Mouse (Mus musculus) left cerebral cortex, postnatal 25 days (tissue): Measurements from ENCODE around the gene Gkap1. TPM values are rescaled to one million over a fixed set of nuclear protein-coding genes. Genes with fewer than 3 reads are reported as not detected.

ENCODE experiments used
- DNase-seq, 2 experiments: peaks; one replicate each; pipeline ENCODE4 v3.0.0; 2022; ENCODE audit warnings: low spot score in 2 of 2, mixed read lengths in 1 of 2
- intact Hi-C: fragments of 180-260 bp; cut with DNase I; formaldehyde crosslinking; loops from one replicate; pipeline ENCODE4 v1.15.1; 2025
- total RNA-seq, 2 experiments: library from RNA; stranded (reverse); gene quantifications; 2 replicates each; pipeline ENCODE4 v1.2.3; 2021

The Gkap1 gene
- 10 to 100 TPM; 16.8 to 18.3 TPM for total RNA-seq

GRCm38 (mm10) chr13:58275599-58275998, at the start of gene Gkap1:
Gene Gkap1, minus strand, starts transcription at chr13:58275699.
- DNase-seq: no peak
- intact Hi-C loops: loop anchor here (10.0 kb wide), 1 partner anchor 91 kb away; no protein-coding TSS in a partner anchor

DNA sequence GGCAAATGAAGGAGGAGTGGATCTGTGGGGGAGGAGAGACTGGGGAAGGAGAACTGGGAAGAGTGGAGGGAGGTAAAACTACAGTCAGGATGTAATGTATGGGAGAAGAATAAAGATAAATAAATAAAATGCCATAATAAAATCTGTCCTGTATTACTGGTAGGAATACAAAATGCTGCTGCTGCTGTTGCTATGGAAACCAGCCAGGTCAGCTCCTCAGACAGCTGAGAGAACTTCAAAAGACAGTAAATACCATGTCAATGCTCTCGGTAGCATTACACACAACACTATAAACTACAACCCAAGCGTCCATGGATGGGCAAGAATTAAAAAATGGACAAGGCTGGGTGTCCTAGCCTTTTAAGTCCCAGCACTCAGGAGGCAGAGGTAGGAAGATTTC, 42.3 kb upstream of the Gkap1 start:
- intact Hi-C loops: no loop called here
- peak in 1 of 2 experiments; percentile 10 for DNase-seq

- intact Hi-C loops: no loop called here
- no peak for DNase-seq
Observed at GRCm38 (mm10) chr13:58314991-58315390, 39.5 kb upstream of the Gkap1 start.

- no peak for DNase-seq
- intact Hi-C loops: no loop called here
Observed at GRCm38 (mm10) chr13:58313758-58314157, 38.3 kb upstream of the Gkap1 start.

DNA sequence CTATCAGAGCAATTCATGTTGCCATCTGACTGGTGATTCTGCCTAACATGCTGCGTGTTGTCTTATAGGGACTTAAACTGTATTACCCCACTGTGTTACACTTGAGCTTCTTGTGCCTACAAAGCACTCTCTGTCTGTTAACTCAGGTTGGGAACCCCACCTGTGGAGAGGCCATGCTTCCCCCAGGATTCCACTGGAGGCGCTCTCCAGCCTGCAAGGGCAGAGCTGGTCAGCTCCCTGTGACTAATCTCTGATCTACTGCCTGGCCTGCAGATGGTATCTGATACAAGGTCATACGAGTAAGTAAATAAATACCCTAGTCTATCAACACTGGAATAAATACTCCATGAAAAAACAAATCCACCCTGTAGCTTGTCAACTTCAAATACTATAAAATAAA, 35.9 kb upstream of the Gkap1 start:
- intact Hi-C loops: no loop called here
- DNase-seq: no peak

DNA sequence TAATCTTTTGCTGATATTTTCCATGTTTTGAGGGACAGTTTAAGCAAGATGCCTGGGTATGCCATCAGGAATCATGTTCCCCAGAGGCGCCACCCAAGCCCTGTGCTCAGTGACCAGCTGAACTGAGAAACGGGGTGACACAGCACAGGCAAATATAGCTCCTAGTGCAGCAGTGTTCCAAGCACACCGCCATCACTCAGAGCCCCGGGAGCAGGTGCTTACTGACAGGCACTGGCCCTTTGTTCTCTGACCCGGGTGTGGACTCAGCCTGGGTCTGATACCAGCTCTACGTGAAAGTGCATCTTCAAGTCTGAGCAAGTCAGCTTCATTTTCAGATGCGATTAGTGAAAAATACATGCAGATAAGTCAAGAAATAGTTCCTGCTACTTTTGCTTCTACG, 34.0 kb upstream of the Gkap1 start:
- intact Hi-C loops: no loop called here
- DNase-seq: no peak

DNA sequence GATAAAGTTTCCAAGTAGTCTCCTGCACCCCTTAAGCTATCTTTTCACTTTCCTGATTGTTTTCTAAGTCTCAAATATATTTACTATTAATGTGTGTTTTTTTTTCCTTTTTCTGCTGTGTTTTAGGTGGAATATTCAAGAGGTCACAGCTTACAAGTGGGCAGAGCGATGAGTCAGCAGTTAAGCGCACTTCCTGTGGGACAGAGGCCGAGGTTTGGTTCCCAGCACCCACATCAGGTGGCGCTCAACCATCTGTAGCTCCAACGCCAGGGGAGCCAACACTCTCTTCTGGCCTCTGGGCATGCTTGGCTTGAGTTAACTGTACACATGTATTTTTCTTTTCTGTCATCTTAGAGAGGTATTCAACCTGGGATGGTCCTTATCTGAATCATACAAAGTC, 32.0 kb upstream of the Gkap1 start:
- no peak for DNase-seq

DNA sequence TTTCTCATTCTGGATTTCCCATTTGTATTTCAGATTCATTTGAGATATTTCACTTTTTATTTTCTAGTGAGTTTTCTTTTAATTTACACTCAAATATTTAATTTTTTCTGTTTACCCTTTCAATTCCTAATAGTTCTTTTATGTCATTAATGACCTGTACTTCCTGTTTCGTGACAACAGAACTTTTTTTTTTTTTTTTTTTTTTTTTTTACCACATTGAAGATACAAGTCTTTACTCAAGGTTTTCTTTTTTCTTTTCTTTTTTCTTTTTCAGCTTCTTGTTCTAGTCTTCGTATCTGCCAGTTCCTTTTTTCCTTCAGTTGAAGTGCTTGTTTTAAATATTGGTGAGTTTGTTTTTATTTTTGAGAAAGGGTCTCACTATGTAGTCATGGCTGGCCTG, 29.7 kb upstream of the Gkap1 start:
- no peak for DNase-seq
- intact Hi-C loops: no loop called here

More for the DNA sequence above, 32.0 kb upstream of the Gkap1 start:
- intact Hi-C loops: no loop called here

DNA sequence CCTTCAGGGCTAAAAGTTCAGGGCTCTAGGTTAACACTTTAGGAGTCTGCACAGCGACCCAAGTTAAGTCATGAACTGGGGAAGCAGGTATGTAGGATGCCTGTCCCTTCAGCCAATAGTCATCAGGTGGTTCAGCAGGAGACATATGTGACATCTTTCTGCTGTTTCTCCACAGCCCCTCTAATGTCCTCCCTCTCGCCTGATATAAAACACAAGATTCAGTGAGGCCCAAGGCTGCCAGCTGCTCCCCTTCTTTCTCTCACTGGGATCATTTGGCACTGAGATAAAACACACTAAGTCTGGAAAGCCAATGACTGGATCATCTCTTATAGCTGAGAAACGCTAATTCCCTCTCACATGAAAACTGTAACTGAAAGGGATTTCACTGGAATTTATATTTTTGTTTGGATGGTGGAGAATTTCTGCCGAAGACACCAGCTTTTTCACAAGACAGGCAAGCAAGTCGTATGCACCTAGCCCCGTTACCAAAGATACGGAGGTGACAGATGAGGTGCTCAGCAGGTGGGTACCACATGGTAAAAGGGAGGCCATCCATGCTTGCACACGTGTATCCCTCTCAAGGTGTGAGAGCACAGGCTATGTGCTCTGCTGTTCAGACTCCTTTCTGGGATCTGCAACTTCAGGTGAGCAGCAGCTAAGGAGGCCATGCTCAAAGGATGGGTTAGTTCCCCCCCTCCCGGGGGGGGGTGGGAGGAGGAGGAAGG, 27.1 kb upstream of the Gkap1 start:
- intact Hi-C loops: no loop called here

GRCm38 (mm10) chr13:58301961-58302360, 26.5 kb upstream of the Gkap1 start:
- intact Hi-C loops: no loop called here

More for the DNA sequence above, 27.1 kb upstream of the Gkap1 start:
- no peak for DNase-seq

GRCm38 (mm10) chr13:58298756-58299155, 23.3 kb upstream of the Gkap1 start:
- intact Hi-C loops: no loop called here
- DNase-seq: no peak

More at GRCm38 (mm10) chr13:58301961-58302360, 26.5 kb upstream of the Gkap1 start:
- no peak for DNase-seq

- no peak for DNase-seq
- intact Hi-C loops: no loop called here
Observed at GRCm38 (mm10) chr13:58295582-58295981, 20.1 kb upstream of the Gkap1 start.

- intact Hi-C loops: no loop called here
- no peak for DNase-seq
Observed at GRCm38 (mm10) chr13:58292811-58293210, 17.3 kb upstream of the Gkap1 start.

- intact Hi-C loops: loop anchor here (5.0 kb wide), 1 partner anchor 253 kb away; no protein-coding TSS in a partner anchor
Observed at GRCm38 (mm10) chr13:58289308-58289707, 13.8 kb upstream of the Gkap1 start.

DNA sequence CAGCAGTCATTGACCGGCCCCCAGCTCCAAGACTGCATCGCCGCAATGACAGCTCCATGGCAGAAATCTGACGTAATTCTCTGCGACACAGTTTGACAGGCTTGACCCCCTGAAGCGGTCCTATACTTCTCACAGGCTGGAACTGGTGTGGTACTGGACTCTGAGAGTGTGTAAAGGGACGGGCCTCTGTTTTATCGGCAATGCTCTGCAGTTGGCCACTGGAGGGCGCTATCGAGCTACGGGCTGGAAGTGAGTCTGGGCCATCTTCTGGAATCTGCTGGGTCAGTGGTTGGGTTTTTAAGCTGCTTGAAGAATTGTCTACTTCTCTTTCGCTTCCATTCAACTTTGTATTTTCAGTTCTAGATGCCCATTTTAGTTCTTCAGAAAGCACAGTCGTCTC, 12.3 kb upstream of the Gkap1 start:
- intact Hi-C loops: loop anchor here (1.0 to 5.0 kb wide), 3 partner anchors 97 to 301 kb away; partner anchors contain the start of gene 2210016F16Rik
- peak; percentile 52 to 66 for DNase-seq

More at GRCm38 (mm10) chr13:58289308-58289707, 13.8 kb upstream of the Gkap1 start:
- no peak for DNase-seq

DNA sequence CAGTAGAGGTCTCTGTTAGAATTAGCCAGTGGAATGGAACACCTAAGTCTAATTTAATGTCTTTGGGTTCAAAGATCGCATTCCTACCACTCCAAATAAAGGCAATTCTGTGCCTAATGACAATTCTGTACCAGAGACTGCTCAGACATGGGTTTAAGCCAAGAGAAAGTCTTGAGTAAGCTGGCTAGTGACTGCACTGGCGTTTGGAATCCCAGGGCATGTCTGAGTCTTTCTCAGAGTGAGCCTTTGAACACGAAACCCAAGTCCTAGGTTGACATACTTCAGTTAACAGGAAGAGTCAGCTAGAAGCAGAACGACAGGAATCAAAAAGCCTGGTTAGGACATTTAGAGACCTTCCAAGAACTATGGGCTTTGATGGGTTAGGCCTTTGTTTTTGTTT, 8.0 kb upstream of the Gkap1 start:
- intact Hi-C loops: no loop called here
- no peak for DNase-seq

- intact Hi-C loops: no loop called here
- DNase-seq: no peak
Observed at GRCm38 (mm10) chr13:58281936-58282335, 6.4 kb upstream of the Gkap1 start.

- intact Hi-C loops: no loop called here
- DNase-seq: no peak
Observed at GRCm38 (mm10) chr13:58280528-58280927, 5.0 kb upstream of the Gkap1 start.

DNA sequence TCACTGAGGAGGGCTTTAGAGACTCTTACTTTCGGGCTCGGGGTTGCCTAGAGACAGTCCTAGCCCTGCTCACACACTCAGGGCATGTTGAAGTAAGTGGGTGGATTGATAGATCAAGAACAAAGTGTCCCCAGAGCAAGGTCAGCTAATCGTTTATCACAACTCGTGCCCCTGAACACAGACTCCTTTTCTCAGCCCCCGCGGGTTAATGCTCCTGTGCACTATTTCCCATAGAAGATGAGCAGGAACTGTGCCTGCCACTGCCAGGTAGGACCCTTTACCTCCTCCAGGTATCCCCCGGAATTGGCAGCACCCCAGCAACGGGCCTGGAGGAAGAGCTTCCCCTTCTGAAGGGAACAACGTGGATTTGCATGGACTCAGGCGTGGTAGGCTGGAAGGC, 757 bp upstream of the Gkap1 start:
- DNase-seq: no peak
- intact Hi-C loops: loop anchor here (10.0 kb wide), 1 partner anchor 91 kb away; no protein-coding TSS in a partner anchor

DNA sequence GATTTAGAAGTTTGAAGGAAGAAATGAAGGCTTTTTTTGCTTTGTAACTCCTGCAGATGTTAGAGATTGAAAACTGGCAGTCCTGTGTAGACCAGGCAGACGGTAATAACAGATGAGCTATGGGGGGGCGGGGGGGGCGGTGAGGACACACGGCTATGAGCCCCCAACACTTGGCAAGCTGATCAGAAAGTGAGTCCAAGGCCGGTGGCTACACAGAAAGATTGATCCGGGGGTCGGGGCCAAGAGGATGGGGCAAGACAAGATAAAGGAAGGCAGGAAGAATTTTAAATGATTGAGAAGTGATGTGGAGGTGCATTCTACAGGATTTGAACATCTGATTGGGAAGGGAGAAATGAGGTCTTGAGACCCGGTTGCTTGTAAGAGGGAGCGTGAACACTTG, 423 bp downstream of the Gkap1 start:
- intact Hi-C loops: loop anchor here (10.0 kb wide), 1 partner anchor 90 kb away; no protein-coding TSS in a partner anchor
- DNase-seq: no peak

DNA sequence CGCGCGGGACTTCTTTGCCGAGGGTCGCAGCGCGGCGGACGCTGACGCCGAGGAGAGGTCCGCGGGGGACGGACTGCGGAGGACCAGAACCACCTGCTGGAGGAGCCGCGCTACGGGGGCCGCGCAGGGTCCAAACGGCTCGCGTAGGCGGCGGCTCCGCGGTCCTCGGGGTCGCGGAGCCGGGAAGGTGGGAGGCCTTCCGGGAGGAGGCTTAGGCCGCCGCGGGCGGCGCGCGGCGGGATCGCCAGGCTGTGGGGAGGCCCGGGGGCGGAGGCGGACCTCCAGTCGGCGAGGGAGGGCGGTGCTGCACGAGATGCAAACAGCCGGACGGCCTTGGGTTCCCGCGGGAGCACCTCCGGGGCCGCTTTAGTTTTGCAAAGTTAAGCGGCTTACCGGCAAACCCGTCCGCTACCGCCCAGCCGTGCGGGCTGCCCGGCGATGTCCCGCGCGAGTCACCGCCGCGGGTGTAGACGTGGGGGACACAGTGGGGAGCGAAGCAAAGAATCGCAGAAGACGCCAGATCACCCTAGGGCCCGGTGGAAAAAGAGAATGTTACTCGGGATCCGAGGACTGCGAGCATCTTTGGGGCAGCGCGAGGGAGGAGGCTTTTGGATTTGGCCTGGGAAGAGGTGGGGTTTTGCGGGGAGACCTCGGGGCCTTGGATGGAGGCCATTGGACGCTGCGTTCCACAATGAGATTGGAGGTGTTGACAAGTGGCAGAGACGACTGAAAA, 1.1 kb downstream of the Gkap1 start:
- intact Hi-C loops: loop anchor here (10.0 kb wide), 1 partner anchor 90 kb away; no protein-coding TSS in a partner anchor
- peak; percentile 31 to 57 for DNase-seq
